Comparison of ENCODE assay signal across 14 mouse cellular contexts in genomic region chr14:18372761-18373610, GRCm38 (mm10). TPM values are rescaled to one million over a fixed set of nuclear protein-coding genes. Genes with fewer than 3 reads are reported as not detected.
DNase-seq lines count a peak whose midpoint lies in the region; ATAC-seq and TF ChIP-seq lines count a peak whose summit lies in the region.
"Had no signal": no experiment of that assay in that cellular context is flagged by ENCODE, and none has a peak within 500 bp of the region (broad histone marks: within the 10 kb centered on the region; RNA-seq: fewer than 3 reads in every experiment).

No protein-coding gene starts in this region.

- 66% methylated on average over 9 of the region's 9 CpGs for WGBS in liver, postnatal 0 days (ENCODE audit: insufficient replicate concordance)
- WGBS in limb, embryonic 13.5 days: 47% methylated on average over 9 of the region's 9 CpGs

- intact Hi-C loops in heart, postnatal 36 days (cut with DNase I): no loop called here

- H3K9me3 ChIP-seq in liver, postnatal 0 days (ENCODE audit: low read length): no peaks in the 10 kb centered on the region
- no peaks in the 10 kb centered on the region; the same call in 1 of the 2 replicates for H3K9me3 ChIP-seq in limb, embryonic 13.5 days
- H3K9me3 ChIP-seq: midbrain, embryonic 13.5 days had no signal

- peak; percentile 90 for ATAC-seq in liver, postnatal 0 days
- peak; percentile 55 for ATAC-seq in limb, embryonic 13.5 days (ENCODE audit: low FRiP score, low read depth)
- ATAC-seq: activated CD4-positive, CD25-positive, alpha-beta regulatory T cell, adult 4 months; intestine, postnatal 0 days had no signal

- TF ChIP-seq EP300 in liver, postnatal 0 days (IDR thresholded peaks at IDR 0.05; ENCODE audit: low read depth): no peak

- H3K27me3 ChIP-seq in liver, postnatal 0 days (ENCODE audit: insufficient read depth, low read length): no peaks in the 10 kb centered on the region
- H3K27me3 ChIP-seq in limb, embryonic 13.5 days: no peaks in the 10 kb centered on the region
- H3K27me3 ChIP-seq: midbrain, embryonic 13.5 days had no signal

- H3K4me1 ChIP-seq in liver, postnatal 0 days (ENCODE audit: insufficient read depth): peaks cover 16% of the 10 kb centered on the region
- peaks cover 17% of the 10 kb centered on the region for H3K4me1 ChIP-seq in limb, embryonic 13.5 days

- peak overlapping the region; percentile 34; the same call in 1 of the 2 replicates for H3K27ac ChIP-seq in liver, postnatal 0 days (ENCODE audit: low read depth)
- no peak overlapping the region for H3K27ac ChIP-seq in limb, embryonic 13.5 days
- H3K27ac ChIP-seq: midbrain, embryonic 13.5 days had no signal

- H3K4me2 ChIP-seq in liver, postnatal 0 days (ENCODE audit: low read depth, low read length): no peak overlapping the region
- H3K4me2 ChIP-seq in limb, embryonic 13.5 days (replicated peaks): no peak overlapping the region
- H3K4me2 ChIP-seq: midbrain, embryonic 13.5 days had no signal

- H3K36me3 ChIP-seq in liver, postnatal 0 days (replicated peaks; ENCODE audit: insufficient read depth, low read length): no peaks in the 10 kb centered on the region
- H3K36me3 ChIP-seq in limb, embryonic 13.5 days: no peaks in the 10 kb centered on the region
- H3K36me3 ChIP-seq: midbrain, embryonic 13.5 days had no signal

- no peak overlapping the region for H3K9ac ChIP-seq in liver, postnatal 0 days (replicated peaks)
- H3K9ac ChIP-seq in limb, embryonic 13.5 days: no peak overlapping the region
- H3K9ac ChIP-seq: midbrain, embryonic 13.5 days had no signal

- no peak for TF ChIP-seq CTCF in liver, postnatal 0 days (IDR thresholded peaks at IDR 0.05; ENCODE audit: low read depth)

- DNase-seq in heart, adult 11 months: peak; percentile 64
- no peak for DNase-seq in heart, postnatal 36 days
- no peak for DNase-seq in liver, postnatal 0 days
- no peak for DNase-seq in liver
- DNase-seq in layer of hippocampus, adult 8-10 months (ENCODE audit: low spot score in 2 of 2): peak; percentile 19 to 33
- DNase-seq in lung, postnatal 25 days (ENCODE audit: low spot score): no peak
- DNase-seq: cerebellum, adult 11-12 months; heart, postnatal 14 days; kidney, postnatal 14 days; lung, postnatal 36 days had no signal

- no peak overlapping the region for H3K4me3 ChIP-seq in liver, postnatal 0 days (ENCODE audit: low read depth, low read length)
- no peak overlapping the region for H3K4me3 ChIP-seq in limb, embryonic 13.5 days
- H3K4me3 ChIP-seq: midbrain, embryonic 13.5 days had no signal

RNA-seq across cellular contexts. Expression of gene Ube2e1, which starts 41.3 kb away (rescaled TPM):
- 10 to 100 TPM; 38.5 to 41.5 TPM for total RNA-seq in heart, postnatal 36 days (2021)
- polyA plus RNA-seq in liver, postnatal 0 days (2015; fragmentation: Nextera tagmentation; extraction: Ambion mirVana): 40.8 and 43.5 TPM in 2 replicates
- total RNA-seq in layer of hippocampus, adult 8-10 months (2022): 100 to 1,000 TPM; 110 to 135 (median 116) TPM
- 159 and 163 TPM in 2 replicates for polyA plus RNA-seq in limb, embryonic 13.5 days (2015; fragmentation: Nextera tagmentation; extraction: Ambion mirVana)

Comparison
In these comparisons a context has a peak if more than half of its experiments do, and no peak if none do; other contexts are left out.
1. DNase-seq: peak in heart, adult 11 months (single experiment) and layer of hippocampus, adult 8-10 months (2 of 2); none in heart, postnatal 36 days (0 of 2), liver, postnatal 0 days (single experiment), liver (single experiment) and lung, postnatal 25 days (single experiment).